Mouse (Mus musculus) hematopoietic stem cell, adult 5-6 weeks (primary cell): Measurements from ENCODE around the gene Pdlim5. TPM values are rescaled to one million over a fixed set of nuclear protein-coding genes. Genes with fewer than 3 reads are reported as not detected.
"Not testable (repeated sequence)": the region's sequence is repeated elsewhere in the genome, so short reads cannot be mapped to it uniquely, and the experiment has no call there.

Experiments used
- ATAC-seq, 2 experiments: fragments of 125-278 bp in 1 of 2; replicated peaks in 1 of 2; 2 replicates each; pipeline ENCODE4 v1.8.0; 2016 to 2017; ENCODE audit warnings: inconsistent platforms in 2 of 2, mild to moderate bottlenecking in 2 of 2, moderate number of reproducible peaks in 2 of 2, low read depth in 1 of 2, moderate TSS enrichment in 1 of 2; ENCODE audit not compliant: low FRiP score in 2 of 2, poor library complexity in 2 of 2, severe bottlenecking in 2 of 2, insufficient read depth in 1 of 2, low TSS enrichment in 1 of 2
- total RNA-seq: library from RNA; stranded (forward); fragments of 172-1452, 232-1000 nt; gene quantifications from 2 replicates; pipeline ENCODE4 v1.2.3, GENCODE M21; 2017

The Pdlim5 gene
- total RNA-seq, 1 experiment from 2014 or later: 16.3 TPM

GRCm38 (mm10) chr3:142238260-142239046 lies 157.0 kb downstream of the Pdlim5 start:
- ATAC-seq: no peak

DNA sequence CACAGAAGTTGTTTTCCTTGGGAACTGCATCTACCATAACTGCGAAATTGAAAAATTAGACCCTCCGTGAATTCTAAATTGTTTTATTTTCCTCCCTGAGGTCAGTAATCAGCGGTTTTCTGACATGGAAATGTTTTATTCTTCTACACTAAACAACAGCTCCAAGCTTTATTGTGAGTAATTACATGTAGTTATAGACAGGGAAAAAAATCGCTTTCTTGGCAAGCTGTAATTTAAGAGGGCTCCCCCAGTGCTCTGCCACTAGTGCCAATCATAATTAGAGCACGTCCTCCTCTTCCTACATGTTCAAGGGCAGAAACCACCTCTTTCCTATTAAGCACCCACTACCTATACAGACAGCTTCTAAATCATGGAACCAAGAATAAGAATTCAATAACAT lies 157.9 kb downstream of the Pdlim5 start:
- no peak for ATAC-seq

DNA sequence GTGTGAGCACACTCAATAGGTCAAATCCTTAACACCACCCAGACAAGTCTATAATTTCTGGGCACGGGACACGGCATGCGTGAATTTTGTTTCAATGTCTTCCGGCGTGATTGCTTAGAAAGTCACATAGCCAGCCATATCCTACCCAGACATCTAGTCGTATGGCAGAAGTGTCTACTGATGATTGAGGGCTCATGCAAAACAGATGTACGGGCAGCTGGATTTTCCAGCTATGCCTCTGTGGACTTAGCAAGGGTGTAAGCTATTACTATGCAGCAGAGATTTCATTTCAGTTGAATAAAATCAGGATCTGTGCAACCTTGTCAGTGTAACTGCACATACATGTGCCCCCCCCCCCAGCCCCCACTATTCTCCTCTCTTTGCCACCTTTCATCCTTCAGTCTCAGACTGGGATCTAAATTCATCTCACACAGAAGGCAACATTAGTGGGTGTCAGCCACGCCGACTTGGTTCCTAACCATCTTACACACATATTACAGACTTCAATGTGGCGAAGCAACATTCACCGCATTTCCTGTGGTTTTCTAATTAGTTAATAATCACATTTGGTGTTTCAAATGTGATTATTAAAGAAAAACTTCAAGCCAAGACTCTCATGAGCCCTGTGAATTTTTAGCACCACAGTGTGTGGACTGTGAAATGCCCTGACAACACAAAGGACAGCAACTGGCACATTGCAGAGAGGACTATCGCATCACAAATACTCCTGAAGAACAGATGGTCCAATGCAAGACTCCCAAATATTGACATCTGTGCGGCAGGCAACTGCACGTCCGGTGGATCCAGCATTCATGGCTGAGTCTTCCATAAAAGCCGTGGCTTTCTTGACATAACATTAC lies 161.7 kb downstream of the Pdlim5 start:
- no peak for ATAC-seq

- no peak for ATAC-seq
These were observed 166.8 kb downstream of the Pdlim5 start for GRCm38 (mm10) chr3:142228665-142229064.

DNA sequence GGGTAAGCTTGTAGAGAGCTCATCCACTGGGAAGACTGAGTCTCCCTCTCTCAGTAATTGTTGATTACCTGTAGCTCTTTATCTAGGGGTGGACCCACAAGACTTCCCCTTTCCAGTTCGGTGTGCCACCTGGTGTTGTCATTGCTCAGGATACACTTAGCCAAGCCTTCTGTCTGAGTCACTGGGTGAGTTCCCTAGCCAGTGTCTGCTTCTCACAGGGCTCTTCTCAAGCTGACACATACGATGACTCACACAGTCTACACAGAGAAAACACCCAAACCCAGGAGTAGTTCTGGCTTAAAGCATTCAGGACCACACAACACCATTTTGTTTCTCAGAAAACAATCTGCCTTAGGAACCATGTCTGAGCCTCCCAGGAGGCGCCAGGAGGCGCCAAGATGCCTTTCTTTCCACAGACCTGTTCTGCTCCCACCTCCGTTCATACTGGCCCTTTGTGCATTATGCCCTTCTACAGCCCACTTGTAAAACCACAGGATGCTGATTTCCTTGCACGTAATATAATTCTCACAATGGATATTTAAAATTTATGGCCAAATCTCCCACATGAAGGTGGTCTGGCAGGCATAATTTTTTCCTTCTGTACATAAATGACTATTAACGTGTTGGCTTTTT lies 172.9 kb downstream of the Pdlim5 start:
- no peak for ATAC-seq

DNA sequence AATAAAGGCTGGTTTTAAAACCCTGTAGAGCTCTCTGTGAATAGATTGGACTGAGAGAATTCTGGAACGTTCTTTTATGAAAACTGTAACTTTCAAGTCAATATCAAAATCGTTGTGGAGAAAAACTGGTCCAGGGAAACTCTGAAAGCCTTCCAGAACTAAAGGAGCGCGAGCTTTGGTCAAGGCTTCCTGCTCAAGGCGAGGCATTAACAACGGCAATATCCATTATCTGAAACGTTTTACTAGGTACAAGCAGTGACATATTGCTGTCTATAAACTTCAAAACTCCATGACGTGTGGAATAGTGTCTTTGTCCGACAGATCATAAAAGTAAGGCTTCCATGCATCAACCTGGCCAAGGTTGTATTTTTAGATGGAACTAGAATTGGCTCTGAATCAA lies 175.6 kb downstream of the Pdlim5 start:
- no peak for ATAC-seq

DNA sequence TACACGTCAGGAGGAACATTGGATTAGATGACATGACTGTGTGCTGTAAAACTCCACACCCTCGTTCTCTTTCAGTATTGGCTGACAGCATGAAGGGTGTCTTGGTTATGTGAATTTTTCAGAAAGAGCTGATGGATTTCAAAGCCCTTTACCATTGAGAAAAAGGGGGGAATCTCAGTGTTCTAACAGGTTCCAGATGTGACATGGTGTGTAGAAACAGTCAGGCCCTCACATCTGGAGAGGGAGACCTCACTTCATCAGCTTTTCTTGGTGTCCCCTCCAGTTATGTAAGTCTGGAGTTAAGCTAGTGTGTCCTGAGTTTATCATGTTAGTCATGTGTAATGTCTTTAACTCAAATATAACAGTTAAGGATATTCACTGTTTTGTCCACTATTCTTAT lies 182.7 kb downstream of the Pdlim5 start:
- no peak for ATAC-seq

- ATAC-seq: no peak
These were observed 183.3 kb downstream of the Pdlim5 start for GRCm38 (mm10) chr3:142212186-142212585.

DNA sequence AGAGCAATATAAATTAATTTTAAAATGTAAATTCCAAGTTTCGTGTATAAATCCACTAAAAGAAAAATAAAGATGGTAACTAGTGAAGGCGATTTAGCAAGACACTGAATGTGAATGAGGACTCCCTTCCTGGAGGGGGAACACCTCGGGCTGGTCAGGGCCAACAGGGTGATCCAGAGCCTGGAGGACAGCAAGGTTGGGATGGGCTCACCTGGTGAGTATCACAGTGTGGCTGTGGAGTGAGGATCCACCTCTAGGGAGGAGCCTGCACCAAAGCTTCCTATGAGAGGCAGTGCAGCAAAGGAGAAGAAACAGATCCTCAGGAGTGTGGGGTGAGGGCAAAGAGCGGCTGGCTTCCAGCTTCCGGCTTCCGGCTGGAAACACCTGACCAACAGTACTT lies 185.5 kb downstream of the Pdlim5 start:
- no peak for ATAC-seq

DNA sequence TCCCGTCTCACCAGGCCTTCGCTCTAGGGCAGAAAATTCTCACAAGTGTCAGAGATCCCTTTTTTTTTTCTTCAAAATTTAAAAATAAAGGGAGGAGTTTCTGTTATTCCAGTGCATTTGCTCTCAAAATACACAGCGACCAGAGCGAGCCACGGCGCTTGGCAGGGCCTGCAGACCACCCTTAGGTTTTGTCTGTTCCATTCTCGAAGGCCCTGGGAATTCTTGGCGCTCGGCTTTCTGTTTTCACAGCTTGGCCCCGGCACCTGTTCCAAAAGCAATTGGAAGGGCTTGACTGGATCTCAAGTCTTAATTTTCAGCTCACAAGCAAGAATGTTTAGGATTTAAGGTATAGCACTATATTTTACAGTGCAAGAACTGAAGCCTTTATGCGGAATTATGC lies 186.4 kb downstream of the Pdlim5 start:
- no peak for ATAC-seq

- 0 out of 4 replicates have a peak, but pooled peaks of 1 of the 2 experiments have one; percentile 12 for ATAC-seq
These were observed 188.0 kb downstream of the Pdlim5 start for GRCm38 (mm10) chr3:142207488-142207887.

DNA sequence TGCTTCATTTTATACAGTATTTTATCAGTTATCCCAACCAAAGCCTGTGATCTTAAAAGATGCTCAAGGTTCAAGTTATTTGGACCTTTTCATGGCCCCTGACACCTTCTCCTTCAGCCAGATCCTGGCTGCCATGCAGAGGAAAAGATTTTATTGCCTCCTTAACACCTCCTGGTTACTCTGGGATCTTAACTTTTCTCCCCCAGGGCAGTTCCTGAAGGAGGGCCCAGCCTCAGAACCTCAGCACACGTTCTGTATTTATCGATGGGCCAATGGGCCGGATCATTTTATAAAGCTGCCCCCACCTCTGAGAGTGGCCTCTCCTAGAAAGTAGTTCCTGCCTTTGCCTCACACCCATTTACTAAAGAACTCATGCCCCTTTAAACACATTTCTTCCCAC lies 189.2 kb downstream of the Pdlim5 start:
- no peak for ATAC-seq

GRCm38 (mm10) chr3:142196142-142196541 lies 199.4 kb downstream of the Pdlim5 start:
- no peak for ATAC-seq

GRCm38 (mm10) chr3:142191627-142192026 lies 203.9 kb downstream of the Pdlim5 start:
- not testable (repeated sequence) for ATAC-seq

Other genes with a start within 250 kb of the Pdlim5 start
- not detected in 2 replicates for gene Bmpr1b, start 226.3 kb downstream of the Pdlim5 start, total RNA-seq
- 18.6 and 24.2 TPM in 2 replicates for gene Gbp5, start 98.3 kb upstream of the Pdlim5 start, total RNA-seq
- 61.7 and 63.0 TPM in 2 replicates for gene Gbp7, start 134.6 kb upstream of the Pdlim5 start, total RNA-seq
- 47.9 and 55.3 TPM in 2 replicates for gene Gbp3, start 164.3 kb upstream of the Pdlim5 start, total RNA-seq
- not detected in 2 replicates for gene Gbp2b, start 199.2 kb upstream of the Pdlim5 start, total RNA-seq
- gene Gbp2, start 224.9 kb upstream of the Pdlim5 start, total RNA-seq: 67.2 and 88.6 TPM in 2 replicates